In genomic region chr4:95279200-95279599, GRCm38 (mm10) we compare ENCODE assay signal across 17 mouse cellular contexts.
A peak's percentile ranks its signal among the peaks of the same experiment; 100 is the strongest.
DNase-seq lines count a peak whose midpoint lies in the region; ATAC-seq and TF ChIP-seq lines count a peak whose summit lies in the region.
"Had no signal": no experiment of that assay in that cellular context is flagged by ENCODE, and none has a peak within 500 bp of the region (broad histone marks: within the 10 kb centered on the region; RNA-seq: fewer than 3 reads in every experiment).

No protein-coding gene starts in this region.

- peak; percentile 54 for DNase-seq in intestine, embryonic 14.5 days (ENCODE audit: low spot score)
- peak; percentile 68 for DNase-seq in lung, postnatal 0 days (ENCODE audit: low spot score)
- no peak for DNase-seq in lung, adult 2 months
- no peak for DNase-seq in thymus, adult 2 months
- no peak for DNase-seq in hindbrain, embryonic 11.5 days (ENCODE audit: low spot score)
- DNase-seq: cerebellum, postnatal 14 days; layer of hippocampus, postnatal 36 days; liver; right cerebral cortex, postnatal 25 days; thymus, adult 18-20 months had no signal

- no peaks in the 10 kb centered on the region for H3K9me3 ChIP-seq in intestine, embryonic 14.5 days (ENCODE audit: control insufficient read depth, low read length)
- H3K9me3 ChIP-seq in intestine, postnatal 0 days (ENCODE audit: control insufficient read depth), result no peaks in the 10 kb centered on the region
- H3K9me3 ChIP-seq in lung, postnatal 0 days (ENCODE audit: low read length), result no peaks in the 10 kb centered on the region
- no peaks in the 10 kb centered on the region for H3K9me3 ChIP-seq in limb, embryonic 12.5 days
- H3K9me3 ChIP-seq in stomach, embryonic 16.5 days (replicated peaks; ENCODE audit: control insufficient read depth, low read length), result no peaks in the 10 kb centered on the region
- H3K9me3 ChIP-seq in hindbrain, embryonic 11.5 days (ENCODE audit: control insufficient read depth, low read length), result no peaks in the 10 kb centered on the region
- H3K9me3 ChIP-seq: forebrain, embryonic 13.5 days; hindbrain, embryonic 13.5 days; midbrain, embryonic 13.5 days had no signal

- ATAC-seq in intestine, embryonic 14.5 days (replicated peaks; ENCODE audit: low FRiP score, low TSS enrichment, low read depth), result peak; percentile 69
- ATAC-seq in intestine, postnatal 0 days, result no peak
- ATAC-seq in lung, postnatal 0 days, result peak; percentile 58
- 0 out of 2 replicates have a peak, but pooled peaks have one; percentile 37 for ATAC-seq in limb, embryonic 12.5 days (ENCODE audit: insufficient number of reproducible peaks, insufficient read depth, low FRiP score, low TSS enrichment, low read depth)
- no peak for ATAC-seq in stomach, embryonic 16.5 days (ENCODE audit: insufficient read depth, low FRiP score)
- no peak for ATAC-seq in hindbrain, embryonic 11.5 days (ENCODE audit: low FRiP score)
- ATAC-seq: forebrain, embryonic 13.5 days; midbrain, embryonic 13.5 days had no signal

- no peaks in the 10 kb centered on the region for H3K36me3 ChIP-seq in intestine, embryonic 14.5 days (ENCODE audit: control insufficient read depth, insufficient read depth, low read length)
- H3K36me3 ChIP-seq in intestine, postnatal 0 days (ENCODE audit: control insufficient read depth, insufficient read depth), result no peaks in the 10 kb centered on the region
- no peaks in the 10 kb centered on the region for H3K36me3 ChIP-seq in lung, postnatal 0 days (ENCODE audit: insufficient read depth, low read length)
- H3K36me3 ChIP-seq in limb, embryonic 12.5 days, result no peaks in the 10 kb centered on the region
- H3K36me3 ChIP-seq in stomach, embryonic 16.5 days (ENCODE audit: control insufficient read depth, insufficient read depth, low read length), result no peaks in the 10 kb centered on the region
- H3K36me3 ChIP-seq in thymus, adult 2 months (ENCODE audit: control insufficient read depth, insufficient read depth, low read length), result no peaks in the 10 kb centered on the region
- no peaks in the 10 kb centered on the region for H3K36me3 ChIP-seq in hindbrain, embryonic 11.5 days (ENCODE audit: control insufficient read depth, insufficient read depth, low read length)
- H3K36me3 ChIP-seq: hindbrain, embryonic 13.5 days; midbrain, embryonic 13.5 days had no signal

- H3K9ac ChIP-seq in intestine, embryonic 14.5 days (ENCODE audit: low read length), result no peak overlapping the region
- H3K9ac ChIP-seq in intestine, postnatal 0 days (ENCODE audit: low read depth, low read length), result no peak overlapping the region
- no peak overlapping the region for H3K9ac ChIP-seq in lung, postnatal 0 days (replicated peaks; ENCODE audit: low read depth)
- H3K9ac ChIP-seq in limb, embryonic 12.5 days (replicated peaks), result no peak overlapping the region
- H3K9ac ChIP-seq in stomach, embryonic 16.5 days (ENCODE audit: low read length), result no peak overlapping the region; the same call in 1 of the 2 replicates
- no peak overlapping the region for H3K9ac ChIP-seq in hindbrain, embryonic 11.5 days (ENCODE audit: low read depth, low read length)
- H3K9ac ChIP-seq: hindbrain, embryonic 13.5 days; midbrain, embryonic 13.5 days had no signal

- H3K4me3 ChIP-seq in intestine, embryonic 14.5 days (ENCODE audit: low read depth, low read length), result no peak overlapping the region
- H3K4me3 ChIP-seq in intestine, postnatal 0 days (ENCODE audit: low read depth, low read length), result no peak overlapping the region
- no peak overlapping the region for H3K4me3 ChIP-seq in lung, postnatal 0 days (ENCODE audit: low read depth, low read length)
- H3K4me3 ChIP-seq in lung, adult 2 months (replicated peaks; ENCODE audit: extremely low read depth, low read depth, low read length), result no peak overlapping the region
- no peak overlapping the region for H3K4me3 ChIP-seq in limb, embryonic 12.5 days (replicated peaks)
- no peak overlapping the region for H3K4me3 ChIP-seq in stomach, embryonic 16.5 days (replicated peaks; ENCODE audit: low read length)
- no peak overlapping the region for H3K4me3 ChIP-seq in thymus, adult 2 months (ENCODE audit: control insufficient read depth, insufficient read depth, low read length)
- H3K4me3 ChIP-seq in hindbrain, embryonic 11.5 days (ENCODE audit: low read depth, low read length), result no peak overlapping the region
- H3K4me3 ChIP-seq: forebrain, embryonic 13.5 days; heart, adult 2 months; hindbrain, embryonic 13.5 days; midbrain, embryonic 13.5 days had no signal

- H3K4me1 ChIP-seq in intestine, embryonic 14.5 days (replicated peaks; ENCODE audit: control insufficient read depth, insufficient read depth, low read length), result peaks cover 20% of the 10 kb centered on the region
- H3K4me1 ChIP-seq in intestine, postnatal 0 days (replicated peaks; ENCODE audit: control insufficient read depth, insufficient read depth, low read length), result 0 out of 2 replicates have a peak, but pooled peaks cover 8% of the 10 kb centered on the region
- peaks cover 16% of the 10 kb centered on the region; the same call in 1 of the 2 replicates for H3K4me1 ChIP-seq in lung, postnatal 0 days (ENCODE audit: insufficient read depth, low read depth, low read length)
- peaks cover 21% of the 10 kb centered on the region for H3K4me1 ChIP-seq in lung, adult 2 months (ENCODE audit: control insufficient read depth, insufficient read depth, low read length)
- H3K4me1 ChIP-seq in limb, embryonic 12.5 days (replicated peaks), result peaks cover 36% of the 10 kb centered on the region
- H3K4me1 ChIP-seq in stomach, embryonic 16.5 days (ENCODE audit: control insufficient read depth, insufficient read depth, low read length), result peaks cover 19% of the 10 kb centered on the region
- no peaks in the 10 kb centered on the region for H3K4me1 ChIP-seq in thymus, adult 2 months (replicated peaks; ENCODE audit: control insufficient read depth, insufficient read depth, low read length)
- H3K4me1 ChIP-seq in hindbrain, embryonic 11.5 days (replicated peaks; ENCODE audit: control insufficient read depth, insufficient read depth, low read length), result peaks cover 2% of the 10 kb centered on the region; the same call in 1 of the 2 replicates
- H3K4me1 ChIP-seq: midbrain, embryonic 13.5 days had no signal

- TF ChIP-seq CTCF in intestine, postnatal 0 days (IDR thresholded peaks at IDR 0.05; ENCODE audit: low read depth), result no peak
- no peak for TF ChIP-seq CTCF in lung, postnatal 0 days (IDR thresholded peaks at IDR 0.05)
- no peak for TF ChIP-seq CTCF in lung, adult 2 months (IDR thresholded peaks at IDR 0.05; ENCODE audit: insufficient read depth, low read length)
- no peak for TF ChIP-seq CTCF in thymus, adult 2 months (IDR thresholded peaks at IDR 0.05; ENCODE audit: borderline replicate concordance, control insufficient read depth, extremely low read depth, insufficient read depth, low read length, poor library complexity)

- H3K4me2 ChIP-seq in intestine, embryonic 14.5 days (ENCODE audit: low read length), result peak overlapping the region; percentile 41; the same call in 1 of the 2 replicates
- no peak overlapping the region for H3K4me2 ChIP-seq in intestine, postnatal 0 days (replicated peaks; ENCODE audit: low read depth)
- H3K4me2 ChIP-seq in lung, postnatal 0 days (replicated peaks; ENCODE audit: low read depth, low read length), result no peak overlapping the region
- peak overlapping the region; percentile 47 for H3K4me2 ChIP-seq in limb, embryonic 12.5 days
- H3K4me2 ChIP-seq in stomach, embryonic 16.5 days (ENCODE audit: low read depth, low read length), result no peak overlapping the region
- no peak overlapping the region for H3K4me2 ChIP-seq in hindbrain, embryonic 11.5 days (replicated peaks; ENCODE audit: low read depth, low read length)
- H3K4me2 ChIP-seq: forebrain, embryonic 13.5 days; hindbrain, embryonic 13.5 days; midbrain, embryonic 13.5 days had no signal

- no peak for TF ChIP-seq EP300 in lung, postnatal 0 days (IDR thresholded peaks at IDR 0.05)

- H3K27me3 ChIP-seq in intestine, embryonic 14.5 days (replicated peaks; ENCODE audit: control insufficient read depth, insufficient read depth, low read length), result no peaks in the 10 kb centered on the region
- H3K27me3 ChIP-seq in intestine, postnatal 0 days (replicated peaks; ENCODE audit: control insufficient read depth, insufficient read depth, low read length), result no peaks in the 10 kb centered on the region
- H3K27me3 ChIP-seq in lung, postnatal 0 days (replicated peaks; ENCODE audit: insufficient read depth, low read length), result no peaks in the 10 kb centered on the region
- H3K27me3 ChIP-seq in limb, embryonic 12.5 days, result no peaks in the 10 kb centered on the region
- no peaks in the 10 kb centered on the region for H3K27me3 ChIP-seq in stomach, embryonic 16.5 days (ENCODE audit: control insufficient read depth, insufficient read depth, low read length)
- H3K27me3 ChIP-seq in thymus, adult 2 months (ENCODE audit: control insufficient read depth, insufficient read depth, low read length), result no peaks in the 10 kb centered on the region
- no peaks in the 10 kb centered on the region for H3K27me3 ChIP-seq in hindbrain, embryonic 11.5 days (ENCODE audit: control insufficient read depth, insufficient read depth, low read length)
- H3K27me3 ChIP-seq: hindbrain, embryonic 13.5 days; midbrain, embryonic 13.5 days had no signal

- H3K27ac ChIP-seq in intestine, embryonic 14.5 days (ENCODE audit: low read depth), result peak overlapping the region; percentile 94
- H3K27ac ChIP-seq in intestine, postnatal 0 days (ENCODE audit: low read depth, low read length), result no peak overlapping the region
- H3K27ac ChIP-seq in lung, postnatal 0 days (ENCODE audit: low read length), result peak overlapping the region; percentile 81
- H3K27ac ChIP-seq in limb, embryonic 12.5 days, result peak overlapping the region; percentile 95
- peak overlapping the region; percentile 85 for H3K27ac ChIP-seq in stomach, embryonic 16.5 days (ENCODE audit: low read length)
- H3K27ac ChIP-seq in thymus, adult 2 months (ENCODE audit: control insufficient read depth, insufficient read depth, low read length), result no peak overlapping the region
- no peak overlapping the region for H3K27ac ChIP-seq in hindbrain, embryonic 11.5 days (ENCODE audit: low read depth, low read length)
- H3K27ac ChIP-seq: forebrain, embryonic 13.5 days; midbrain, embryonic 13.5 days had no signal

- no peak for TF ChIP-seq POLR2A in lung, adult 2 months (IDR thresholded peaks at IDR 0.05; ENCODE audit: borderline replicate concordance, extremely low read depth, low read depth, low read length)
- no peak for TF ChIP-seq POLR2A in thymus, adult 2 months (IDR thresholded peaks at IDR 0.05; ENCODE audit: control insufficient read depth, extremely low read depth, insufficient read depth, low read length, poor library complexity)

- WGBS in intestine, embryonic 14.5 days, result 28% methylated on average over 2 of the region's 2 CpGs
- 73% methylated on average over 2 of the region's 2 CpGs for WGBS in intestine, postnatal 0 days
- WGBS in lung, postnatal 0 days, result 48% methylated on average over 2 of the region's 2 CpGs
- 76% methylated on average over 2 of the region's 2 CpGs for WGBS in lung, adult 2 months
- 38% methylated on average over 2 of the region's 2 CpGs for WGBS in limb, embryonic 12.5 days
- 55% methylated on average over 2 of the region's 2 CpGs for WGBS in stomach, embryonic 16.5 days
- 95% methylated on average over 2 of the region's 2 CpGs for WGBS in thymus, adult 2 months
- WGBS in hindbrain, embryonic 11.5 days, result 68% methylated on average over 2 of the region's 2 CpGs

Comparison
In these comparisons a context has a peak if more than half of its experiments do, and no peak if none do; other contexts are left out.
1. ATAC-seq: peak in intestine, embryonic 14.5 days (single experiment), lung, postnatal 0 days (single experiment) and limb, embryonic 12.5 days (single experiment); none in intestine, postnatal 0 days (single experiment), stomach, embryonic 16.5 days (single experiment) and hindbrain, embryonic 11.5 days (single experiment).
2. DNase-seq: peak in intestine, embryonic 14.5 days (single experiment) and lung, postnatal 0 days (single experiment); none in lung, adult 2 months (single experiment), thymus, adult 2 months (single experiment) and hindbrain, embryonic 11.5 days (single experiment).
3. H3K27ac ChIP-seq: peak in intestine, embryonic 14.5 days (single experiment), lung, postnatal 0 days (single experiment), limb, embryonic 12.5 days (single experiment) and stomach, embryonic 16.5 days (single experiment); none in intestine, postnatal 0 days (single experiment), thymus, adult 2 months (single experiment) and hindbrain, embryonic 11.5 days (single experiment).
4. H3K4me2 ChIP-seq: peak in intestine, embryonic 14.5 days (single experiment) and limb, embryonic 12.5 days (single experiment); none in intestine, postnatal 0 days (single experiment), lung, postnatal 0 days (single experiment), stomach, embryonic 16.5 days (single experiment) and hindbrain, embryonic 11.5 days (single experiment).